Mouse (Mus musculus) MEL (cell line): ENCODE measurements at regions not wholly inside any gene's neighbourhood (a gene's known extent, or its start where the extent isn't known, plus 50 kb on each side); places are given as distances from the start of the nearest gene placed in this dataset.

ENCODE experiments used
- DNase-seq: peaks from one replicate; pipeline ENCODE4 v3.0.0; 2011; ENCODE audit warnings: low read depth, low spot score
- H3K27ac ChIP-seq: 2 replicates; pipeline ENCODE4 v1.5.1; 2012; ENCODE audit warnings: low read depth, mild to moderate bottlenecking, control low read depth, low read length, moderate library complexity; ENCODE audit not compliant: control insufficient read depth
- H3K27me3 ChIP-seq, 2 experiments: fragments of 150-350 bp in 1 of 2; sonication (generic) in 1 of 2; 2 replicates each; pipeline ENCODE4 v1.6.1; 2012; ENCODE audit warnings: low read length in 2 of 2, mild to moderate bottlenecking in 2 of 2, improper control_type of control experiment in 1 of 2, moderate library complexity in 1 of 2; ENCODE audit not compliant: insufficient read depth in 2 of 2, control insufficient read depth in 1 of 2
- H3K36me3 ChIP-seq, 2 experiments: 2 replicates each; pipeline ENCODE4 v1.6.1; 2012 to 2014; ENCODE audit warnings: low read length in 2 of 2, improper control_type of control experiment in 1 of 2, inconsistent platforms in 1 of 2, mild to moderate bottlenecking in 1 of 2; ENCODE audit not compliant: insufficient read depth in 2 of 2, control insufficient read depth in 1 of 2
- H3K4me1 ChIP-seq, 2 experiments: fragments of 150-350 bp in 1 of 2; sonication (generic) in 1 of 2; 2 replicates each; pipeline ENCODE4 v1.6.1; 2012; ENCODE audit warnings: low read length in 2 of 2, improper control_type of control experiment in 1 of 2, mild to moderate bottlenecking in 1 of 2; ENCODE audit not compliant: insufficient read depth in 2 of 2, control insufficient read depth in 1 of 2
- H3K4me3 ChIP-seq, 2 experiments: fragments of 150-350 bp in 1 of 2; sonication (generic) in 1 of 2; 2 replicates each; pipeline ENCODE4 v1.5.1; 2012; ENCODE audit warnings: low read depth in 2 of 2, low read length in 2 of 2, mild to moderate bottlenecking in 2 of 2, moderate library complexity in 2 of 2, control low read depth in 1 of 2, improper control_type of control experiment in 1 of 2; ENCODE audit not compliant: control insufficient read depth in 1 of 2, insufficient read depth in 1 of 2
- H3K79me2 ChIP-seq: 2 replicates; pipeline ENCODE4 v1.6.1; 2012; ENCODE audit warnings: mild to moderate bottlenecking, low read length, moderate library complexity; ENCODE audit not compliant: control insufficient read depth, poor library complexity, insufficient read depth
- H3K9ac ChIP-seq: 2 replicates; pipeline ENCODE4 v1.6.1; 2012; ENCODE audit warnings: low read depth, mild to moderate bottlenecking, control low read depth, low read length, moderate library complexity; ENCODE audit not compliant: control insufficient read depth, poor library complexity, severe bottlenecking
- H3K9me3 ChIP-seq: fragments of 150-350 bp; sonication (generic); replicated peaks from 2 replicates; pipeline ENCODE4 v1.6.1; 2012; ENCODE audit warnings: mild to moderate bottlenecking, low read length, improper control_type of control experiment, moderate library complexity; ENCODE audit not compliant: insufficient read depth
- CHD1 ChIP-seq: IDR thresholded peaks from 2 replicates; pipeline ENCODE4 v1.6.1; 2012; ENCODE audit warnings: low read depth, mild to moderate bottlenecking, inconsistent platforms, low read length, improper control_type of control experiment
- E2F4 ChIP-seq: IDR thresholded peaks from 2 replicates; pipeline ENCODE4 v1.6.1; 2011; ENCODE audit warnings: low read depth, low read length, improper control_type of control experiment, borderline replicate concordance
- GATA1 ChIP-seq: IDR thresholded peaks from 2 replicates; pipeline ENCODE4 v1.6.1; 2011; ENCODE audit warnings: low read depth, low read length, improper control_type of control experiment
- KAT2A ChIP-seq: conservative IDR thresholded peaks from 2 replicates; pipeline ENCODE4 v1.6.1; 2012; ENCODE audit warnings: low read depth, low read length, improper control_type of control experiment, inconsistent platforms
- MAZ ChIP-seq: IDR thresholded peaks from 2 replicates; pipeline ENCODE4 v1.6.1; 2012; ENCODE audit warnings: low read depth, mild to moderate bottlenecking, inconsistent platforms, low read length, improper control_type of control experiment
- MEF2A ChIP-seq: IDR thresholded peaks from 2 replicates; pipeline ENCODE4 v1.6.1; 2014; ENCODE audit warnings: low read depth, mild to moderate bottlenecking, inconsistent platforms, low read length, improper control_type of control experiment; ENCODE audit not compliant: poor library complexity, insufficient replicate concordance, severe bottlenecking; ENCODE audit errors: extremely low read depth
- MXI1 ChIP-seq: IDR thresholded peaks from 2 replicates; pipeline ENCODE4 v1.6.1; 2011; ENCODE audit warnings: mild to moderate bottlenecking, low read depth, low read length, improper control_type of control experiment
- MYC ChIP-seq: IDR thresholded peaks from 2 replicates; pipeline ENCODE4 v1.6.1; 2011; ENCODE audit warnings: low read depth, mild to moderate bottlenecking, low read length, improper control_type of control experiment, moderate library complexity
- SIN3A ChIP-seq: IDR thresholded peaks from 2 replicates; pipeline ENCODE4 v1.6.1; 2012; ENCODE audit warnings: low read length, improper control_type of control experiment, inconsistent platforms
- ZC3H11A ChIP-seq: IDR thresholded peaks from 2 replicates; pipeline ENCODE4 v1.6.1; 2012; ENCODE audit warnings: low read depth, mild to moderate bottlenecking, inconsistent platforms, low read length, improper control_type of control experiment
- ZMIZ1 ChIP-seq: IDR thresholded peaks from 2 replicates; pipeline ENCODE4 v1.6.1; 2012; ENCODE audit warnings: low read depth, mild to moderate bottlenecking, inconsistent platforms, low read length, improper control_type of control experiment, moderate library complexity

DNA sequence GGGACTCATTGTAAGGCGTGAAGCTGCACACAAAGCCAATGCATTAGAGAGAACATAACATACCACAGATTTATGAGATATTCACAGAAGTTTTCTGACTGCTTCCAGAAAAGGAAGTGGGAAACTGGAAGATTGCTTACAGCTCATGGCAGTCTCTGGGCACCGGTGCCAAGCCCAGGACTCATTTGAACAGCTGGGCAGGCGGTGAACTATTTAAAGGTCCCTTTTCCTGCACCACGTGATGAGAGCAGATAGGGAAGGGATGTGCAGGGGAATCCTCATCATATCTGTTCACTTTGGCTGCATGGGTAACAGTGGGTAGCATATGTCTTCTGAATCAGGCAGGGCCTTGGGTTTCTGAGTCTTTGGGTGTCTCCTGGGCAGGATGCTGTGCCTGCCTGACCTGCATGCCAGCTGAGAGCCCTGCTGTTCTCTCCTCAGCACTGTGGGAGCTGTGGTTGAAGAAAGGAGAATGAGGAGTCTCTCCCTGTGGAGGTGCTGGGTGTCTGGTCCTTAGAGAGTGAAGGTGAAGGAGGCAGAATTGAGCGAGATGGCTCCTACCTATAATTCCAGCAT lies 123.5 kb downstream of the Cyld start:
- H3K4me1 ChIP-seq, result no peaks in the 10 kb centered on the region
- no peak for TF ChIP-seq MAZ
- H3K27ac ChIP-seq, result no peak overlapping the region
- H3K27me3 ChIP-seq, result no peaks in the 10 kb centered on the region
- no peaks in the 10 kb centered on the region for H3K9me3 ChIP-seq
- no peaks in the 10 kb centered on the region for H3K36me3 ChIP-seq
- DNase-seq, result no peak
- no peak overlapping the region for H3K4me3 ChIP-seq
- no peaks in the 10 kb centered on the region for H3K79me2 ChIP-seq
- no peak overlapping the region for H3K9ac ChIP-seq

DNA sequence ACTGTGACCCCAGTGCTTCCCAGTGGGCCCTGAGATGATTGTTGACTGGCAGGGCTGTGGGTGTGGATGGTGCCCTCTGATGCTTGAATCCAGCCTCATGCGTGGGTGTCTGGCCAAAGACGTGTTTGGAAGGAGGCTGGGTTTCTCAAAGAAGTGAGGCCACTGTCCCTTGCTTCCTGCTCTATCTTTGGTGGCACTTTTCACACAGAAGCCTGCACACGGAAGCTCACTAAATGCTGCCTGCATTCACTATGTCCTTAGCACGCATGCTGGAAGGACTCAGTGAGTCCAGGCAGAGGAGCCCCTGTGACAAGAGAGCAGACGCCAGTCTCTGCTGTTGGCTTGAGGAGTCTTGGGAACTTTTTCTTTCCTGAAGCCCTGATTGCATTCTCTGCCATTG lies 119.6 kb downstream of the Cyld start:
- H3K9ac ChIP-seq, result no peak overlapping the region
- no peak for TF ChIP-seq ZC3H11A
- TF ChIP-seq MXI1, result no peak
- no peak for TF ChIP-seq GATA1
- TF ChIP-seq ZMIZ1, result no peak
- TF ChIP-seq KAT2A, result no peak
- TF ChIP-seq MEF2A, result no peak
- DNase-seq, result no peak
- H3K4me3 ChIP-seq, result no peak overlapping the region
- H3K27ac ChIP-seq, result no peak overlapping the region
- no peaks in the 10 kb centered on the region for H3K27me3 ChIP-seq
- no peaks in the 10 kb centered on the region for H3K9me3 ChIP-seq
- H3K79me2 ChIP-seq, result no peaks in the 10 kb centered on the region
- H3K4me1 ChIP-seq, result no peaks in the 10 kb centered on the region
- H3K36me3 ChIP-seq, result no peaks in the 10 kb centered on the region

GRCm38 (mm10) chr8:88814246-88814645 lies 117.4 kb downstream of the Cyld start:
- no peaks in the 10 kb centered on the region for H3K79me2 ChIP-seq
- no peak overlapping the region for H3K4me3 ChIP-seq
- DNase-seq, result no peak
- H3K9ac ChIP-seq, result no peak overlapping the region
- no peak overlapping the region for H3K27ac ChIP-seq
- H3K36me3 ChIP-seq, result no peaks in the 10 kb centered on the region
- H3K9me3 ChIP-seq, result no peaks in the 10 kb centered on the region
- no peaks in the 10 kb centered on the region for H3K27me3 ChIP-seq
- H3K4me1 ChIP-seq, result no peaks in the 10 kb centered on the region
- TF ChIP-seq MAZ (no peak), SIN3A (no peak), CHD1 (no peak), MYC (no peak), ZC3H11A (no peak), E2F4 (no peak), MEF2A (no peak)
